Mouse (Mus musculus): ENCODE measurements around the gene Shank2. TPM values are rescaled to one million over a fixed set of nuclear protein-coding genes. Genes with fewer than 3 reads are reported as not detected.

Gene Shank2
- polyA plus RNA-seq, 1 experiment from 2014 or later: 0.96 TPM

- DNase-seq (ENCODE audit: low spot score): no peak
These were observed 468.3 kb downstream of the Shank2 start for GRCm38 (mm10) chr7:144469908-144470544.

- DNase-seq (ENCODE audit: low spot score): peak; percentile 59
These were observed 468.9 kb downstream of the Shank2 start, which contains the start of gene Cttn for GRCm38 (mm10) chr7:144470545-144471059. TSS of gene Cttn (minus strand) at chr7:144471009.

GRCm38 (mm10) chr7:144471103-144471502 lies 469.4 kb downstream of the Shank2 start:
- DNase-seq (ENCODE audit: low spot score): no peak

GRCm38 (mm10) chr7:144473486-144473885 lies 471.8 kb downstream of the Shank2 start:
- no peak for DNase-seq (ENCODE audit: low spot score)

Small RNAs within 50 kb of the gene (microRNA-seq; reads per million reads assigned to microRNA genes)
- not detected for gene Mir3105 (ENCODE audit: borderline number of aligned reads)

Other genes starting within 250 kb of the Shank2 start
- gene Osbpl5, start 244.9 kb upstream of the Shank2 start, polyA plus RNA-seq (2015; fragmentation: Nextera tagmentation; extraction: Ambion mirVana): 6.5 and 6.6 TPM in 2 replicates
- gene Mrgprg, start 234.9 kb upstream of the Shank2 start, polyA plus RNA-seq (2015; fragmentation: Nextera tagmentation; extraction: Ambion mirVana): 0.27 and 0.31 TPM in 2 replicates
- gene Mrgpre, start 217.4 kb upstream of the Shank2 start, polyA plus RNA-seq (2015; fragmentation: Nextera tagmentation; extraction: Ambion mirVana): 1.5 and 1.7 TPM in 2 replicates
- 7.1 and 7.7 TPM in 2 replicates for gene Nadsyn1, start 179.1 kb upstream of the Shank2 start, polyA plus RNA-seq (2015; fragmentation: Nextera tagmentation; extraction: Ambion mirVana)
- gene Dhcr7, start 178.8 kb upstream of the Shank2 start, polyA plus RNA-seq (2015; fragmentation: Nextera tagmentation; extraction: Ambion mirVana): 30.0 and 41.7 TPM in 2 replicates
- gene Gm498, start 135.1 kb upstream of the Shank2 start, polyA plus RNA-seq (2015; fragmentation: Nextera tagmentation; extraction: Ambion mirVana): not detected in 2 replicates

Data from thymus, postnatal 0 days (tissue).